Mouse (Mus musculus) frontal cortex, postnatal 10 days (tissue): ENCODE measurements around the gene BC051665.

Source experiments
- DNase-seq, 2 experiments: peaks; one replicate each; pipeline ENCODE4 v3.0.0; 2022; ENCODE audit warnings: low spot score in 2 of 2, mixed read lengths in 1 of 2

Gene BC051665

GRCm38 (mm10) chr13:60786264-60786663 is at the start of gene BC051665:
TSS of gene BC051665 (minus strand) at chr13:60786364.
- no peak for DNase-seq

- no peak for DNase-seq
Observed at GRCm38 (mm10) chr13:60826052-60826451, 39.9 kb upstream of the BC051665 start.

DNA sequence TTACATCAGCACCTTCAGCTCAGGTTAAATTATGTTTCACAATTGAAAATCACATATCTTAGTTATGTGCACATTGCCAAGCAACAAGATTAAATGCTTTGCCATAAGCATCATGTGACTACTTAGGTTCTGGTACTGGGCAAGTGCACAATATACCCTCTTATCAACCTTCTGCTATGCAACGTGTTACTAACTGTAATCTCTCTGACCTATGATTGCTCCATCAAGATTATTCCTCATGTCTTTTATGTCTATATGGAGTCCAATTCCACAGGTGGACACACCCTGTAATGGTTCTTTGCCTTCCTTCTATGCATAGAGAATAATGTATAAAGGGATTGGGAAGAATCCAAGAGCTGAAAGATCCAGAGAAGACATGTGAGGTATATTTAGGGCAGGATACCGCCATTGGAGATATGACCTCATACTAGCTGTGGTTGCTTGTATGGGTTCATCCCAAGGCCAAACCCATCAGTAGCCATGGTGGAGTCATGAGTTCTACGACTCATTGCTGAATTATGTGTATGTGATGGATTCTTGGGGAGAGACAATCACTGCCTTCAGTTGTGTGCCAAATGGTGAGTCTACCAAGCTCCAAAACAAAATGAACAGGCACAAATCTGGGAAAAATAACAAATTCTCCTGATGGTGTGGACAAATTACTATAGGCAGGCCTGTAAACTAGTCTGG is 34.5 kb upstream of the BC051665 start:
- no peak for DNase-seq

DNA sequence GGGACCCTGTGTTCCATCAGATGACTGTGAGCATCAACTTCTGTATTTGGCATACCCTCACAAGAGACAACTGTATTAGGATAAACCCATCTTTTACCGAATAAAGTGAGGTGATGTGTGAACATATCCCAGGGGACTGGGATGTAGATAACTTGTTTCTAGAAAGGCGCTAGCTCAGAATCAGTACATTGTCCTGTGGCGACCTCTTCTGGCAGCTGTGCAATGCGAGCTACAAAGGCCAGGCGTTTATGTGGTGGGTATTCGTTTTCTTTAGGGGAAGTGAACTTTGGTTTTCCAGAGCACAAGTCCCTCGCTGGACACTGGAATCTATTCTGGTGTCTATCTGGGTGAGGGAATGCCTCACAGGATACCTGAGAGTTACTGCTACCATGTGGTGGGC is 33.3 kb upstream of the BC051665 start:
- peak in 1 of 2 experiments; percentile 24 for DNase-seq

DNA sequence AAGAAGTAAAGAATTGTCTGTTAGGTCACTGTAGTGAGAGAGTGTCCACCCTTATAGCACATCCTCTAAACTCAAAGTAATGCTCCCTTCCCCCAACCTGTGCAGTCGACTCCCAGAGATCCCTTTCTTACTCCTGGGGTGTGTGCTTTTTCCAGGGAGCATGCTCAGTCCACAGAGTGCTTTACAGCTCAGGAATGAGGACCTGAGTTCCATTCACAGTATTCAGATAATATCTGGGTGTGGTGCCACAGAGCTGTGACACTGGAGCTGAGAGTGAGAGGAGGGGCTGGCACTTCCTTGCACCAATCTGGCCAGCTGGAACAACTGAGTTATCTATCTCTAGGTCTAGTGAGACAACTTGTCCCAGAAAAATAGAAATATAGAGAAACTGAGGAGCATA is 27.6 kb upstream of the BC051665 start:
- no peak for DNase-seq

GRCm38 (mm10) chr13:60812768-60813167 is 26.6 kb upstream of the BC051665 start:
- no peak for DNase-seq

DNA sequence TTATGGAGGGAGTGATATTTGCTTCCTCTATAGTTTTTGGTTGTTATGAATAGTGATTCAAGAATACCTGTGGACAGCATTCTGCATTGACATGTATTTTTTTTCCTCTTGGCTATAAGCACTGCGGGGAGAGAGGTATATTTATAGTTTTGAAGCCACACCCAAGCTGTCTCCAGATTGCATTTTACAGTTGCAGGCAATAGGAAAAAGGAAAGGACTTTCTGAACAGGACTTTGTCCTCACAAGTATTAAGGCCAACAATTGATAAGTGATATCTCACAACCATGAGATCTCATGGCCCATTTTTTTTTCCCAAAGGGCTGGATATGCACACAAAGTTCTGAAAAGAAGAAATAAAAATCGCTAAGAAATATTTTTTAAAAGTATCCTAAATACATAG is 23.5 kb upstream of the BC051665 start:
- DNase-seq: no peak

DNA sequence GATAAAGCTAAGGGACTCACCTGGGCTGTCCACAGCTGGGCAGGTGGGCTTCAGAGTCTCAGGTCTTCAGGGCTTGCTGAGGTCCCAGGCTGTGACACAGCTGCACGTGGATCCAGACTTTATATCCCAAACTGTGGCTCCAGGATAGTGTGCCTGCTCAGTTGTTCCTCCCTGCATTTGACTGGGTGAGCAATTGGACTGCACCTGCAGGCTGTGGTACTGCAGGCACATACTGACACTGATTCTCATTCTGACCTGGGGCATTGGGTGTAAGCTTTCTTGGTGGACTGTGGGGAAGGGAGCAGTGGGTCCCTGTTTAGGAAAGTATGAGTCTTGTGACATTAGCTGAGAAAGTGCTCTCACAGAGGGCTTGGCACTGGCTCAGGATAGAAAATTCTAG is 16.6 kb upstream of the BC051665 start, which contains the start of gene Ctsll3:
Gene Ctsll3 (minus strand): TSS at position 101 of the 400 bp plus-strand sequence.
- DNase-seq: no peak

GRCm38 (mm10) chr13:60789466-60789865 is 3.3 kb upstream of the BC051665 start:
- DNase-seq: no peak

GRCm38 (mm10) chr13:60783301-60783700 is 2.9 kb downstream of the BC051665 start:
- DNase-seq: no peak

GRCm38 (mm10) chr13:60780534-60780933 is 5.6 kb downstream of the BC051665 start:
- DNase-seq: no peak

GRCm38 (mm10) chr13:60761161-60761560 is 25.0 kb downstream of the BC051665 start:
- no peak for DNase-seq

DNA sequence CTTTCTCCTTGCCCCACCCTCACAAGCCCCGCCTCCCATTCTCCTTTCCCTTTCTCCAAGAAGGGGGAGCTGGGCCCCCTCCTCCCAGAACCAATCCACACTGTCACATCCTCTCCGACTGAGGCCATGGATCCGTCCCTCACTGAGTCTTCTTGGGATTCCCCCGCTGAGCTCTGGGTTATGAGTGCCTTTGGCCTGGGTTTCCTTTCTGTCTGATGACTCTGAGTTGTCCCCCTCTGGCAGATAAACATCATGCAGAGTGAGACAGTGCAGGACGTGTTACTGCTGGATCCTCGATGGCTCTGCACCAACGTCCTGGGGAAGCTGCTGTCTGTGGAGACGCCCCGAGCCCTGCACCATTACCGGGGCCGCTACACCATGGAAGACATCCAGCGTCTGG is 25.8 kb downstream of the BC051665 start:
- no peak for DNase-seq

DNA sequence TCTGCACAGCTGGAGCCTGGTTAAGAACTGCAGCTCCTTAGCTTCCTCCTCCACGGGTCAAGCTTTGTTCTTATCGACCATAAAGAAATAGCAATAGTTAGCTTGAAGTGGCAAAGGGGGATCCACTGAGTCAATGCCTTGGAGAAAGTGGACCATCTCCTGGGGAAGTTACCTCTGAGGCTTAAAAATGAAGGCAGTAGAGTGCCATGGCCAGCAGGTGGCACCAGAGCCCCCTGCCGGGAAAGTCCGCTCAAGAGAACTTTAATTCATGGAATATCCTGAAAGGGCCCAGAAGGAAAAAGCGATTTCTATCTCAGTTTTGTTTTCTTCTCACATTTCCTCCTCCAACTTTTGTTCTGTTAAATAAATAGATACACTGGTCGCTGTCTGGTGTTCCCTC is 27.0 kb downstream of the BC051665 start:
- DNase-seq: no peak

GRCm38 (mm10) chr13:60757292-60757691 is 28.9 kb downstream of the BC051665 start:
- DNase-seq: no peak

GRCm38 (mm10) chr13:60755251-60755650 is 30.9 kb downstream of the BC051665 start:
- no peak for DNase-seq

DNA sequence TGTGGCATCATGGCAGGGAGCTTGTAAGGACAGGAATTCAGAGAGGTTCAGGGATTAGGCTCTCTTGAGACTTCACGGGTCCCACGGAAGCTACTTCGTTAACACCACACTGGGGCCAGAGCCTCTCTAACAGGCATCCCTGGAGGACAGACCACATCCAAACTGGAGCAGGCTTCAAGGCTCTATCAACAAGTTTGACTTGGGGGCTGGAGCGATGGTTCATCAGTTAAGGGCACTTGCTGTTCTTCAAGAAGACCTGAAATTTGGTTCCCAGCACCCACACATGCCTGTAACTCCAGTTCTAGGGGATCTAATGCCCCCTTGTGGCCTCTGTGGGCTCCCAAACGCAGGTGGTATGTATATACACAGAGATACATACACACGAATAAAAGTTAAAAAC is 32.9 kb downstream of the BC051665 start:
- DNase-seq: no peak

DNA sequence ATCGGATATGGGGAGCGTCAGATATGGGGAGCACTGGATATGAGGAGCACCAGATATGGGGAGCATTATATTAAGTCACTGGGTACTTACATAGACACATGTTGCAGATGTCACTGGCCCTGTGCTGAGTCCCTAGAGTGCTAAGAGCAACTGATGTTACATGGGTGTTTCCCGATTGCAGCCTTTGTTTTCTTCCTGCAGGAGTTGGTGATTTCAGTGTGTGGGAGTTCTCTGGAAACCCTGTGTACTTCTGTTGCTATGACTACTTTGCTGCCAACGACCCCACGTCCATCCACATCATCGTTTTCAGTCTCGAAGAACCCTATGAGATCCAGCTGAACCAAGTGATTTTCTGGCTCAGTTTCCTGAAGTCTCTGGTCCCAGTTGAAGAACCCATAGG is 35.2 kb downstream of the BC051665 start:
- no peak for DNase-seq

GRCm38 (mm10) chr13:60748556-60748955 is 37.6 kb downstream of the BC051665 start:
- no peak for DNase-seq

GRCm38 (mm10) chr13:60747201-60747600 is 39.0 kb downstream of the BC051665 start:
- no peak for DNase-seq

- DNase-seq: no peak
Observed at GRCm38 (mm10) chr13:60746271-60746670, 39.9 kb downstream of the BC051665 start.

DNA sequence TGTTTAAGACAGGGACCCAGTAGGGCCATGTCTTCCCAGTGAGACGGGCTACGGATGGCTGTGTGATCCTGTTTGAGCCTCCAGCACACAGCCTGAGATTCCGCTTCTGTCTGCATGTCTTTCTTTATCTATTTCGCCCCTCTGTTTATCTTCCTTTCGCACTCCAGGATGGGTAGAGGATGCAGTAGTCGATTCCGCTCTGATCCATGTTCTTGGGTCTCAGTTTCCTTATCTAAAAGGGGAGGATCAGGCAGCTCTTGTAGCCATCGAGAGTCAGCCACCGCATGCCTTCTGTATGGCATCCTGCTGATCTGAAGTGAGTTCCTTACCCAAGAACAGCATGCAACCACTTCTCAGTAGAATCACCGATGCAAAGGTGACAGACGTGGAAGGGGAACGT is 40.8 kb downstream of the BC051665 start:
- no peak for DNase-seq

DNA sequence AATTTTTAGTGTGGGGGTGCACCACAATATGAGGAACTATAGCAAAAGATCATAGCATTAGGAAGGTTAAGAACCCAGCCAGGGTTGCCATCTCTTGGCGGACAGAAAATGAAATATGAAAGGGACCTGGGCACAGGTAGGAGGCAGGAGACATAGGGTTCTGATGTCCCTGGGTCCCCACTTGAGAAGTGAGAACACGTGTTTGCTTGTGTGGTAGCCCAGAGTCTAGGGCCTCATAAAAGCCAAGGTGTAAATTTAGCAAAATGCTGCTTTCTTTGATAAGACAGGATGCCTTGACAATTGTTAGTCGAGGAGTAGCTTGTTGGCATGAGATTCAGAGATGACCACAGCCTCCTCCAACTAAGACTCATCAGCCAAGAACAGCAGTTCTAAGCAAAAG is 41.4 kb downstream of the BC051665 start:
- no peak for DNase-seq

DNA sequence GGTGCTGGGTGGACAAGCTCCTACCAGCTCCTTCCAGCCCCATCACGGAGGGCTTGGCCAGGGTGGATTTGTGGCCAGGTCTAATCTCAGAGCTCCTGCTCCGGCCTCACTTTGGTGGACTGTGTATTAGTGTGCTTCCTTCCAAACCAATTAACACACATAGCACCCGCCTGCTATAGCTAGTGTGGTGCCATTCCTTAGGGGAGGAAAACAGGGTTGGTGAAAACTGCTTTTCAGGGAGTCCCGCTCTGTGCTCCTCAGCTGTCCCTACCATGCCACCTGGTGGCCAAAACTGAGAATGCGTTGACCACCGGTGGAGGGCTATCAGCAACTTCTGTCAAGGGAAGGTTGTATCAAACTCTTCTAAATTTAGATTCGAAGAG is 42.1 kb downstream of the BC051665 start:
- DNase-seq: peak; percentile 52 to 84
